Mouse (Mus musculus) heart, postnatal 0 days (tissue): ENCODE data around the gene Col17a1. TPM values are rescaled to one million over a fixed set of nuclear protein-coding genes. Genes with fewer than 3 reads are reported as not detected.

Experiments
- ATAC-seq: fragments of 200-750 bp; cut with Nextera tagmentation; 2 replicates; pipeline ENCODE4 v1.8.0; 2017; ENCODE audit warnings: low read depth, moderate number of reproducible peaks, moderate library complexity; ENCODE audit not compliant: insufficient read depth
- DNase-seq: peaks from one replicate; pipeline ENCODE4 v3.0.0-alpha.2; 2016; ENCODE audit warnings: low spot score
- H3K27ac ChIP-seq: fragments of 300-500 bp; sonication (generic); 2 replicates; pipeline ENCODE4 v1.5.1; 2014; ENCODE audit warnings: low read depth, mild to moderate bottlenecking
- H3K27me3 ChIP-seq: fragments of 300-500 bp; sonication (generic); 2 replicates; pipeline ENCODE4 v1.6.1; 2014; ENCODE audit warnings: low read length, mixed read lengths; ENCODE audit not compliant: control insufficient read depth, insufficient read depth
- H3K36me3 ChIP-seq: fragments of 300-500 bp; sonication (generic); replicated peaks from 2 replicates; pipeline ENCODE4 v1.6.1; 2014; ENCODE audit warnings: low read length, mixed read lengths; ENCODE audit not compliant: control insufficient read depth, insufficient read depth
- H3K4me1 ChIP-seq: fragments of 300-500 bp; sonication (generic); 2 replicates; pipeline ENCODE4 v1.6.1; 2014; ENCODE audit warnings: antibody characterized with exemption; ENCODE audit not compliant: control insufficient read depth, insufficient read depth
- H3K4me2 ChIP-seq: fragments of 300-500 bp; sonication (generic); 2 replicates; pipeline ENCODE4 v1.6.1; 2014; ENCODE audit warnings: low read depth, mild to moderate bottlenecking, low read length, moderate library complexity
- H3K4me3 ChIP-seq: fragments of 300-500 bp; sonication (generic); 2 replicates; pipeline ENCODE4 v1.5.1; 2014; ENCODE audit warnings: low read depth, low read length
- H3K9ac ChIP-seq: fragments of 300-500 bp; sonication (generic); replicated peaks from 2 replicates; pipeline ENCODE4 v1.6.1; 2014; ENCODE audit warnings: low read depth, low read length, mixed read lengths
- H3K9me3 ChIP-seq: fragments of 300-500 bp; sonication (generic); replicated peaks from 2 replicates; pipeline ENCODE4 v1.6.1; 2016; ENCODE audit warnings: low read length; ENCODE audit not compliant: control insufficient read depth
- CTCF ChIP-seq: IDR thresholded peaks from 2 replicates; pipeline ENCODE4 v1.5.1; 2016; ENCODE audit warnings: antibody characterized with exemption, control low read depth, low read depth
- EP300 ChIP-seq: IDR thresholded peaks from 2 replicates; pipeline ENCODE4 v1.6.1; 2016; ENCODE audit warnings: antibody characterized with exemption, low read depth
- WGBS: fragments of 180-500 bp; shearing (Covaris S2); extraction: QIAGEN DNeasy Blood & Tissue Kit; methylation state at CpG from one replicate; pipeline ENCODE4 v1.1.7; 2014; 5-methylcytosine and 5-hydroxymethylcytosine counted together
- polyA plus RNA-seq: library from polyadenylated mRNA; unstranded; fragments of >200 nt; fragmentation: Nextera tagmentation; extraction: Ambion mirVana; gene quantifications from 2 replicates; pipeline ENCODE4 v1.2.1, GENCODE M21; 2015
- total RNA-seq: library from RNA; depleted of rRNA; stranded (reverse); fragments of >200 nt; gene quantifications from 2 replicates; pipeline ENCODE4 v1.2.3, GENCODE M21; 2014; ENCODE audit warnings: low replicate concordance

Col17a1 gene
- total and polyA plus RNA-seq, 2 experiments from 2014 or later, result 0.26 to 2.0 TPM

- H3K9ac ChIP-seq, result no peak overlapping the region
- DNase-seq (no peak), ATAC-seq (no peak)
- 0 out of 2 replicates have a peak, but pooled peaks cover 4% of the 10 kb centered on the region for H3K9me3 ChIP-seq
- WGBS, result 89% methylated on average over 8 of the region's 8 CpGs
- H3K36me3 ChIP-seq, result no peaks in the 10 kb centered on the region
- TF ChIP-seq CTCF (no peak), EP300 (no peak)
- H3K27me3 ChIP-seq, result no peaks in the 10 kb centered on the region
- no peak overlapping the region for H3K4me3 ChIP-seq
- H3K4me2 ChIP-seq, result no peak overlapping the region
- H3K27ac ChIP-seq, result no peak overlapping the region
- H3K4me1 ChIP-seq, result no peaks in the 10 kb centered on the region
These were observed 13.9 kb upstream of the Col17a1 start for GRCm38 (mm10) chr19:47705772-47706309.

- H3K27me3 ChIP-seq, result no peaks in the 10 kb centered on the region
- no peak for ATAC-seq
- H3K4me2 ChIP-seq, result no peak overlapping the region
- 72% methylated on average over 13 of the region's 13 CpGs for WGBS
- TF ChIP-seq CTCF (no peak), EP300 (no peak)
- H3K4me1 ChIP-seq, result no peaks in the 10 kb centered on the region
- no peak overlapping the region for H3K27ac ChIP-seq
- no peak for DNase-seq
- H3K4me3 ChIP-seq, result no peak overlapping the region
- H3K9me3 ChIP-seq, result 0 out of 2 replicates have a peak, but pooled peaks cover 4% of the 10 kb centered on the region
- H3K36me3 ChIP-seq, result no peaks in the 10 kb centered on the region
- no peak overlapping the region for H3K9ac ChIP-seq
These were observed 13.3 kb upstream of the Col17a1 start for GRCm38 (mm10) chr19:47705080-47705771.

- Histone ChIP-seq H3K4me2 (no peak overlapping the region), H3K4me3 (no peak overlapping the region), H3K9ac (no peak overlapping the region), H3K36me3 (no peaks in the 10 kb centered on the region), H3K9me3 (0 out of 2 replicates have a peak, but pooled peaks cover 4% of the 10 kb centered on the region), H3K27me3 (no peaks in the 10 kb centered on the region), H3K27ac (no peak overlapping the region), H3K4me1 (no peaks in the 10 kb centered on the region)
- WGBS, result 62% methylated on average over 8 of the region's 8 CpGs
- DNase-seq (no peak), ATAC-seq (no peak)
- TF ChIP-seq CTCF (no peak), EP300 (no peak)
These were observed 8.6 kb upstream of the Col17a1 start for GRCm38 (mm10) chr19:47700509-47700908.

- H3K9ac ChIP-seq, result no peak overlapping the region
- H3K4me2 ChIP-seq, result no peak overlapping the region
- H3K36me3 ChIP-seq, result no peaks in the 10 kb centered on the region
- no peak overlapping the region for H3K27ac ChIP-seq
- 59% methylated on average over 9 of the region's 9 CpGs for WGBS
- no peaks in the 10 kb centered on the region for H3K27me3 ChIP-seq
- H3K4me3 ChIP-seq, result no peak overlapping the region
- H3K9me3 ChIP-seq, result 0 out of 2 replicates have a peak, but pooled peaks cover 4% of the 10 kb centered on the region
- TF ChIP-seq EP300, result no peak
- no peak for TF ChIP-seq CTCF
- ATAC-seq (no peak), DNase-seq (no peak)
- H3K4me1 ChIP-seq, result no peaks in the 10 kb centered on the region
These were observed 7.8 kb upstream of the Col17a1 start for GRCm38 (mm10) chr19:47699743-47700142.

- ATAC-seq, result no peak
- Histone ChIP-seq H3K9ac (no peak overlapping the region), H3K4me1 (no peaks in the 10 kb centered on the region), H3K4me2 (no peak overlapping the region), H3K27ac (no peak overlapping the region), H3K9me3 (0 out of 2 replicates have a peak, but pooled peaks cover 4% of the 10 kb centered on the region), H3K36me3 (no peaks in the 10 kb centered on the region), H3K27me3 (no peaks in the 10 kb centered on the region), H3K4me3 (no peak overlapping the region)
- DNase-seq, result no peak
- 71% methylated on average over 9 of the region's 9 CpGs for WGBS
- TF ChIP-seq CTCF (no peak), EP300 (no peak)
These were observed 6.4 kb upstream of the Col17a1 start for GRCm38 (mm10) chr19:47698266-47698665.
